Mouse (Mus musculus) spleen, adult 2 months (tissue): Measurements from ENCODE around the gene Ptpn20.

Experiments used
- CTCF ChIP-seq: fragments of 200-500 bp; IDR thresholded peaks from 2 replicates; pipeline ENCODE4 v1.5.1; 2011; ENCODE audit warnings: mild to moderate bottlenecking, inconsistent platforms; ENCODE audit not compliant: insufficient read depth, insufficient read length, insufficient replicate concordance; ENCODE audit errors: extremely low read depth
- POLR2A ChIP-seq: fragments of 200-500 bp; IDR thresholded peaks from 2 replicates; pipeline ENCODE4 v1.6.1; 2011; ENCODE audit warnings: low read depth, low read length, inconsistent platforms

GRCm38 (mm10) chr14:33634354-33634753 is 45.3 kb downstream of the Ptpn20 start:
- TF ChIP-seq CTCF, result no peak
- TF ChIP-seq POLR2A, result no peak
